Mouse (Mus musculus): ENCODE data around the gene Prr19.
A peak's percentile ranks its signal among the peaks of the same experiment; 100 is the strongest.

Prr19 gene

GRCm38 (mm10) chr7:25275555-25276298 lies 25.5 kb upstream of the Prr19 start:
- no peak for DNase-seq

GRCm38 (mm10) chr7:25277405-25277804 lies 23.8 kb upstream of the Prr19 start:
- DNase-seq, result no peak

- DNase-seq, result no peak
Observed at GRCm38 (mm10) chr7:25277998-25278340, 23.2 kb upstream of the Prr19 start.

GRCm38 (mm10) chr7:25278341-25279075 lies 22.7 kb upstream of the Prr19 start:
- peak; percentile 87 for DNase-seq

- peak; percentile 91 for DNase-seq
Observed at GRCm38 (mm10) chr7:25279076-25279860, 21.9 kb upstream of the Prr19 start.

- DNase-seq, result peak; percentile 67
Observed at GRCm38 (mm10) chr7:25279861-25280791, 21.1 kb upstream of the Prr19 start.

GRCm38 (mm10) chr7:25281166-25281733 lies 20.0 kb upstream of the Prr19 start:
- DNase-seq, result peak; percentile 50

GRCm38 (mm10) chr7:25281734-25282601 lies 19.2 kb upstream of the Prr19 start:
- DNase-seq, result peak; percentile 97

GRCm38 (mm10) chr7:25282731-25283211 lies 18.4 kb upstream of the Prr19 start:
- DNase-seq, result peak; percentile 68

GRCm38 (mm10) chr7:25283637-25284036 lies 17.6 kb upstream of the Prr19 start:
- DNase-seq, result no peak

- no peak for DNase-seq
Observed at GRCm38 (mm10) chr7:25284171-25284570, 17.0 kb upstream of the Prr19 start.

GRCm38 (mm10) chr7:25284766-25285165 lies 16.4 kb upstream of the Prr19 start:
- DNase-seq, result no peak

- no peak for DNase-seq
Observed at GRCm38 (mm10) chr7:25285511-25286238, 15.5 kb upstream of the Prr19 start.

GRCm38 (mm10) chr7:25286989-25287388 lies 14.2 kb upstream of the Prr19 start:
- no peak for DNase-seq

GRCm38 (mm10) chr7:25288011-25288410 lies 13.2 kb upstream of the Prr19 start:
- no peak for DNase-seq

- DNase-seq, result no peak
Observed at GRCm38 (mm10) chr7:25288721-25289120, 12.5 kb upstream of the Prr19 start.

GRCm38 (mm10) chr7:25289925-25290324 lies 11.3 kb upstream of the Prr19 start:
- DNase-seq, result no peak

- no peak for DNase-seq
Observed at GRCm38 (mm10) chr7:25290463-25290862, 10.7 kb upstream of the Prr19 start.

GRCm38 (mm10) chr7:25290911-25291310 lies 10.3 kb upstream of the Prr19 start:
- DNase-seq, result peak; percentile 51

GRCm38 (mm10) chr7:25292107-25292506 lies 9.1 kb upstream of the Prr19 start:
- DNase-seq, result no peak
